Mouse (Mus musculus) myocyte (in vitro differentiated cells): ENCODE results near the gene Asb10. TPM values are rescaled to one million over a fixed set of nuclear protein-coding genes. Genes with fewer than 3 reads are reported as not detected.

Experiments
- H3K27me3 ChIP-seq: one replicate; pipeline ENCODE4 v1.6.1; 2011; ENCODE audit not compliant: control insufficient read depth, insufficient read depth, insufficient read length
- H3K36me3 ChIP-seq: one replicate; pipeline ENCODE4 v1.6.1; 2011; ENCODE audit not compliant: control insufficient read depth, insufficient read depth
- H3K4me2 ChIP-seq: one replicate; pipeline ENCODE4 v1.6.1; 2011; ENCODE audit warnings: low read depth, control low read depth
- H3K4me3 ChIP-seq: one replicate; pipeline ENCODE4 v1.5.1; 2011; ENCODE audit warnings: mild to moderate bottlenecking, control low read depth, moderate library complexity
- H3K79me2 ChIP-seq: one replicate; pipeline ENCODE4 v1.6.1; 2011; ENCODE audit not compliant: control insufficient read depth, insufficient read depth
- H3ac ChIP-seq: one replicate; pipeline ENCODE4 v1.6.1; 2011; ENCODE audit not compliant: control insufficient read depth, insufficient read length
- CEBPB ChIP-seq: IDR thresholded peaks from 2 replicates; pipeline ENCODE4 v1.6.1; 2011; ENCODE audit warnings: mild to moderate bottlenecking, moderate library complexity; ENCODE audit not compliant: poor library complexity, insufficient read depth, severe bottlenecking
- E2F4 ChIP-seq: IDR thresholded peaks from one replicate; pipeline ENCODE4 v1.6.1; 2011; ENCODE audit warnings: mild to moderate bottlenecking, control low read depth, moderate library complexity; ENCODE audit not compliant: insufficient read depth
- MAX ChIP-seq: IDR thresholded peaks from one replicate; pipeline ENCODE4 v1.6.1; 2011; ENCODE audit warnings: low read depth, mild to moderate bottlenecking, control low read depth
- MYOD1 ChIP-seq, 3 experiments: IDR thresholded peaks; one replicate each; pipeline ENCODE4 v1.6.1; 2011; ENCODE audit warnings: control low read depth in 2 of 3, low read depth in 2 of 3, mild to moderate bottlenecking in 2 of 3, moderate library complexity in 1 of 3; ENCODE audit not compliant: insufficient read length in 2 of 3, control insufficient read depth in 1 of 3
- MYOG ChIP-seq, 3 experiments: IDR thresholded peaks; one replicate each; pipeline ENCODE4 v1.6.1; 2011; ENCODE audit warnings: control low read depth in 2 of 3, low read depth in 2 of 3, mild to moderate bottlenecking in 2 of 3; ENCODE audit not compliant: insufficient read length in 2 of 3, control insufficient read depth in 1 of 3, insufficient read depth in 1 of 3
- POLR2A ChIP-seq: IDR thresholded peaks from one replicate; pipeline ENCODE4 v1.6.1; 2011; ENCODE audit warnings: low read depth, mild to moderate bottlenecking, control low read depth, moderate library complexity; ENCODE audit not compliant: insufficient read length
- POLR2AphosphoS2 ChIP-seq: IDR thresholded peaks from one replicate; pipeline ENCODE4 v1.6.1; 2011; ENCODE audit warnings: low read depth, control low read depth; ENCODE audit not compliant: insufficient read length
- REST ChIP-seq: IDR thresholded peaks from one replicate; pipeline ENCODE4 v1.6.1; 2011; ENCODE audit warnings: mild to moderate bottlenecking, control low read depth, moderate library complexity; ENCODE audit not compliant: insufficient read depth, insufficient read length
- SRF ChIP-seq: IDR thresholded peaks from one replicate; pipeline ENCODE4 v1.6.1; 2011; ENCODE audit warnings: low read depth; ENCODE audit not compliant: control insufficient read depth, insufficient read length
- TCF12 ChIP-seq: IDR thresholded peaks from one replicate; pipeline ENCODE4 v1.6.1; 2011; ENCODE audit warnings: mild to moderate bottlenecking, control low read depth; ENCODE audit not compliant: poor library complexity, insufficient read depth, severe bottlenecking
- TCF3 ChIP-seq: IDR thresholded peaks from one replicate; pipeline ENCODE4 v1.6.1; 2011; ENCODE audit warnings: low read depth, control low read depth; ENCODE audit not compliant: insufficient read length
- USF1 ChIP-seq: IDR thresholded peaks from one replicate; pipeline ENCODE4 v1.6.1; 2011; ENCODE audit warnings: low read depth, mild to moderate bottlenecking, control low read depth, moderate library complexity
- polyA plus RNA-seq: library from polyadenylated mRNA; unstranded; fragments of >200 nt; fragmentation: generic; extraction: Trizol; gene quantifications from one replicate; pipeline ENCODE4 v1.2.1, GENCODE M21; 2012; ENCODE audit warnings: missing spikeins

Gene Asb10
- polyA plus RNA-seq, 1 experiment = 0.77 TPM

GRCm38 (mm10) chr5:24495019-24495418, 45.8 kb downstream of the Asb10 start:
- peaks cover 10% of the 10 kb centered on the region for H3K36me3 ChIP-seq
- no peaks in the 10 kb centered on the region for H3K27me3 ChIP-seq
- no peaks in the 10 kb centered on the region for H3K79me2 ChIP-seq
- no peak overlapping the region for H3K4me2 ChIP-seq
- TF ChIP-seq USF1 (no peak), POLR2A (no peak), E2F4 (no peak), TCF3 (no peak), SRF (no peak), MYOD1 (IDR thresholded peaks at IDR 0.05; ENCODE audit: control insufficient read depth in 1 of 3, insufficient read length in 2 of 3, low read depth in 2 of 3) (no peak), CEBPB (no peak), REST (no peak), MAX (no peak), POLR2AphosphoS2 (no peak)
- no peak overlapping the region for H3K4me3 ChIP-seq
- no peak overlapping the region for H3ac ChIP-seq

- Histone ChIP-seq H3K36me3 (peaks cover 17% of the 10 kb centered on the region), H3K4me2 (no peak overlapping the region), H3K79me2 (no peaks in the 10 kb centered on the region), H3K4me3 (no peak overlapping the region), H3K27me3 (no peaks in the 10 kb centered on the region), H3ac (no peak overlapping the region)
- TF ChIP-seq TCF3 (no peak), TCF12 (no peak), SRF (no peak), MYOG (IDR thresholded peaks at IDR 0.05; ENCODE audit: control insufficient read depth in 1 of 3, insufficient read depth in 1 of 3, insufficient read length in 2 of 3, low read depth in 2 of 3) (no peak), USF1 (no peak), CEBPB (no peak), E2F4 (no peak), MAX (no peak), REST (no peak), MYOD1 (IDR thresholded peaks at IDR 0.05; ENCODE audit: control insufficient read depth in 1 of 3, insufficient read length in 2 of 3, low read depth in 2 of 3) (no peak), POLR2AphosphoS2 (no peak), POLR2A (no peak)
These were observed 48.1 kb downstream of the Asb10 start for GRCm38 (mm10) chr5:24492546-24493285.

GRCm38 (mm10) chr5:24490413-24490920, 50.3 kb downstream of the Asb10 start:
- Histone ChIP-seq H3K79me2 (peaks cover 5% of the 10 kb centered on the region), H3K36me3 (peaks cover 22% of the 10 kb centered on the region), H3K4me2 (no peak overlapping the region), H3K4me3 (no peak overlapping the region), H3K27me3 (no peaks in the 10 kb centered on the region), H3ac (no peak overlapping the region)
- TF ChIP-seq MYOG (IDR thresholded peaks at IDR 0.05; ENCODE audit: control insufficient read depth in 1 of 3, insufficient read depth in 1 of 3, insufficient read length in 2 of 3, low read depth in 2 of 3) (no peak), POLR2A (no peak), REST (no peak), SRF (no peak), CEBPB (no peak), MAX (no peak), TCF3 (no peak), POLR2AphosphoS2 (no peak), E2F4 (no peak), TCF12 (no peak), USF1 (no peak), MYOD1 (IDR thresholded peaks at IDR 0.05; ENCODE audit: control insufficient read depth in 1 of 3, insufficient read length in 2 of 3, low read depth in 2 of 3) (no peak)

GRCm38 (mm10) chr5:24486738-24487137, 54.0 kb downstream of the Asb10 start:
- H3K27me3 ChIP-seq = no peaks in the 10 kb centered on the region
- no peak overlapping the region for H3ac ChIP-seq
- peaks cover 5% of the 10 kb centered on the region for H3K79me2 ChIP-seq
- H3K4me2 ChIP-seq = no peak overlapping the region
- TF ChIP-seq USF1 (no peak), MYOD1 (IDR thresholded peaks at IDR 0.05; ENCODE audit: control insufficient read depth in 1 of 3, insufficient read length in 2 of 3, low read depth in 2 of 3) (no peak), MYOG (IDR thresholded peaks at IDR 0.05; ENCODE audit: control insufficient read depth in 1 of 3, insufficient read depth in 1 of 3, insufficient read length in 2 of 3, low read depth in 2 of 3) (no peak), POLR2AphosphoS2 (no peak), E2F4 (no peak), CEBPB (no peak), TCF3 (no peak)
- peaks cover 22% of the 10 kb centered on the region for H3K36me3 ChIP-seq
- no peak overlapping the region for H3K4me3 ChIP-seq

GRCm38 (mm10) chr5:24486097-24486496, 54.7 kb downstream of the Asb10 start:
- Histone ChIP-seq H3K27me3 (no peaks in the 10 kb centered on the region), H3ac (no peak overlapping the region), H3K4me3 (no peak overlapping the region), H3K79me2 (peaks cover 5% of the 10 kb centered on the region), H3K4me2 (no peak overlapping the region), H3K36me3 (peaks cover 22% of the 10 kb centered on the region)
- TF ChIP-seq REST = no peak
- TF ChIP-seq SRF = no peak
- TF ChIP-seq MYOD1 (IDR thresholded peaks at IDR 0.05; ENCODE audit: control insufficient read depth in 1 of 3, insufficient read length in 2 of 3, low read depth in 2 of 3) = no peak
- no peak for TF ChIP-seq TCF3
- no peak for TF ChIP-seq POLR2AphosphoS2
- TF ChIP-seq USF1 = no peak
- TF ChIP-seq MAX = no peak
- no peak for TF ChIP-seq MYOG (IDR thresholded peaks at IDR 0.05; ENCODE audit: control insufficient read depth in 1 of 3, insufficient read depth in 1 of 3, insufficient read length in 2 of 3, low read depth in 2 of 3)
- TF ChIP-seq CEBPB = no peak
- TF ChIP-seq POLR2A = no peak
